Mouse (Mus musculus): ENCODE measurements at regions not wholly inside any gene's neighbourhood (a gene's known extent, or its start where the extent isn't known, plus 50 kb on each side); places are given as distances from the start of the nearest gene placed in this dataset.

DNA sequence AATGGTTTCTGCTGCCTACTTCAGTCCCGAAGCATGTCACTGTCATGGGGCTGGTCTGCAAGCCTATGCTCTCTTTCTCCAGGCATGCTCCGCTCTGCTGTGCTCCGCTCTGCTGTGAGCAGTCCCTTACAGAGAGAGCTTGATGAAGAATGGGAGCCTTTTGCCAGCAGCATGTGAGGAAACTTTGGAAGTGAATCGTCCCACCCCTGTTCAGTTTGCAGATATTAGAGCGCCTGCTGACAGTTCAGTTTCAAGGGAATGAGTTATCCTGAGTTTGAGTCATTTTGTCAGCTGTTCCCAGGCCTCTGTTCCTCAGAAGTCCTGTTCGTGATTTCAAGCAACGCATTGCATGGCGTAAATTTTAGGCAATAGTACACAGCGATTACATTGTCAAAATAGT is 173.6 kb downstream of the Gm19410 start:
- no peak for DNase-seq

DNA sequence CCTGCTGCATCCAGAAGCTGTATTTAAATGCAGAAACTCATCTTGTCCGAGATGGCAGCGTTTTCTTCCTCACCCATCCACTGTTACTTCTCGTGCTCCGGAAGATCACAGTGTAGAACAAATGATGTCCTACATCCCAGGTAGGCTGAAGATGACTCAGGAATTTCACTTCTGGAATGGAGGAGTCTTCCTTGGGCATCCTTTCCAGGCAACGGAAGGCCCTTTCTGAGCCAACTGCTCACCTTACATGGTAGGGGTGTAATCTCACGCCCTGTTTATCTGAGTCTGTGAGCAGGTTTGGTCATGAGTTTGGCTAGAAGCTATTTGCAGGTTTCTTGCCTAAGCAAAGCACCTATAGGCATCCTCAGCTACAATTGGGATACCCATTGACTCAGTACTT is 176.9 kb downstream of the Gm19410 start:
- DNase-seq, result no peak

DNA sequence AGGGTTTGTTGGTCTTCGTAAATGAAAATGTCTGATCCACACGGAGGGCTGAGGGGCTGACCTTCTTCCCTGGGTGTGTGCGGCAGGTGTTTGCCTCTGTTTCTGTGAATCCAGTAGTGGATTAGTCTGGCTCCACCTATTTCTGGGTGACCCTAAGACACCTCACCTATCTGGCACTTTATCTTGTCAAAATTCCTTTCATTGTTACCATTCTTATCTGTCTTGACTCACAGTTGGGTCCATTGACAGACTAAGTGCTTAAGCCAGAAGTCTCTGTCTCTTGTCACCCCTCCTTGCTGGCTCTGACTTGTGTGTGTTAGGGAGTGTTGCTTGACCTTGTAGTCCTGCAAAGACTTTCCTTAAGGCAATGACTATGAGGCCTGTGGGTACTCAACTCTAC is 178.1 kb downstream of the Gm19410 start:
- DNase-seq, result no peak

DNA sequence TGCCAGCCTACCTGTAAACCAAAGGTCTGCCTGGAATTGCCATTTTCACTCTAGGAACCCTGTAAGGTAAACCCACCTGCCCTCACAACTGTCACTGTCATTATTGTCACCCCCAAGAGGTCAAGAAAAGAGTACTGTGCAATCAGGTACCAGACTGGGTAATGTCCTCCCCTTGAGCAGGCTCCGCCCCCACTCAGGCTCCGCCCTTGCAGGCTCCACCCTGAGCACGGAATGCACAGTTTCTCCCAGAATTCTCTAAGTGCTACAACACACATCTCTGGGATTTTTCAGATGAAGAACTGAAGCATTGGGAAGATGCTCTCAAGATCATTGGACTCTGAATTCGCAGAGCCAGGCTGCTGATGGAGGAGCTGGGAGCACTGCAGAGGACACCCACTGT is 178.9 kb downstream of the Gm19410 start:
- no peak for DNase-seq

DNA sequence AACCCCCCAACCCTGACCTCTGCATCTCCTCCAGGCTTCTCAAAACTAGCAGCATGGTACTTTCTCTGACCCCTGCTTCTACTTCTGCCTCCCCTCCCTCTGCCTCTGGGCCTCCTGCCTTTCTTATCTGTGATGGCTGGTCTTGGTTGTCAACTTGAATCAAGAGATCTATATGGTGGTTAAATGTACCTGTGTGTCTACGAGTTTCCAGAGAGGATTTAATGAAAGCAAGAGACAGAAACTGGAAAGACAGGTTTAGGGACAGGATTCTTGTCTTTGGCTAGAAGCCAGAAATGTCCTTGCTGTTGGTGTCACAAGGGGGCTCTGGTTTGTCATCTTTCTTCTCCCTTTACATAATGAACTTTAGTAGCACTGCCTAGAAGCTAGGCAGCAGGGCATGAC is 180.9 kb downstream of the Gm19410 start:
- DNase-seq, result no peak

DNA sequence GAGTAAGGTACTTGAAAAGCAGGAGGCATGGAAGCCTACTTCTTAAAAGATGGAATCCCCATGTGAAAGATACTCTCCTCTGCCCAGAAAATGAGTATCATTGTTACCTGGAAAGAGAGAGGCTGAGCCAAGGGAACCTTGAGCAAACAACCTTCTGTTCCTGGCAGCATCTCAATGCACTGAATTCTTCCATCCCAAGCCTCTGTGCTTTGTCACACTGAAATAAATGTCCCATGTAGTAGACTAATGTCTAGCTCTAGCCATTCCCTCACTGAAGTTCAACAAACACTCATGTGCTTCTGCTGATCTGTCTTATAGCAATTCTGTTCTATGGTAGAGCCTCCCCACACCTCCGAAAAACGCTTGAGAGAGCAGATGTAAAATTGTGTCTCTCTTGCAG is 182.6 kb downstream of the Gm19410 start:
- no peak for DNase-seq

DNA sequence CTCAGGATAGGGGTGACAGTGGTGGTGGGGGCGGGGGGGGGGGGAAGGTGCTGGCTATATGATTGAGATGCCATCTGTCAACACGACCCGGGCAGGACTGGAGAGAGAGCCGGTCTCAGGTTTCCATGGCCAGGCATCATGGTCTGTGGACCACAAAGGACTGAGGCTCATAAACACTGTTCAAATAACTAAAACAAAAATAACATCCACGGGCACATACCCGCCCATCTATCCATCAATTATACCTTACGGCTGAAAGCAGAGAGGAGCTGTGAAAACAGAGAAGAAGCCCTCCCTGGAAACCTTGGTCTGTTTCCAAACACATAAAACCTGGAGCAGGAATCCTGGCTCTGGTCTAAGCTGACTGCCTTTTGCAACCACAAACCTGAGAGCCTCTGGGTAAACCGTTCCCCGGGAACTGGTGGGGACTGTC is 183.2 kb downstream of the Gm19410 start:
- no peak for DNase-seq

DNA sequence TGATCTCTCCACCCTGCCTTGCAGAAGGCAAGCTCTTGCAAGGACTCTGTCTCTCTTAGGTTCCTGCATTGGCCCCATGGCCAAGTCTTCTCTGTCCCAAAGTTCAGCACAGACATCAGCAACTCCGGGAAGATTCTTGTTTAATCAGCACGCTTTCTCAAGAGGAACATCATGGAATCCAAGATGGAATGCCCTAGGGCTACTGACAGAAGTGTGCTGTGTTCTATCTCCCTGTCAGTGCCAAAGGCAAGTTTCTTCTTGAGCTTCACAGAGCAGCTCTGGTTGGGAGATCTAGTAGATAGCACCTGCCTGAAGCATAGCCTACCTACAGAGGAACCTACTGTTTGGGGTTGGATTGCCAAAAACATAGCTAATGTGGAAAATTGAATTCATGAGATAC is 189.9 kb downstream of the Gm19410 start:
- no peak for DNase-seq

DNA sequence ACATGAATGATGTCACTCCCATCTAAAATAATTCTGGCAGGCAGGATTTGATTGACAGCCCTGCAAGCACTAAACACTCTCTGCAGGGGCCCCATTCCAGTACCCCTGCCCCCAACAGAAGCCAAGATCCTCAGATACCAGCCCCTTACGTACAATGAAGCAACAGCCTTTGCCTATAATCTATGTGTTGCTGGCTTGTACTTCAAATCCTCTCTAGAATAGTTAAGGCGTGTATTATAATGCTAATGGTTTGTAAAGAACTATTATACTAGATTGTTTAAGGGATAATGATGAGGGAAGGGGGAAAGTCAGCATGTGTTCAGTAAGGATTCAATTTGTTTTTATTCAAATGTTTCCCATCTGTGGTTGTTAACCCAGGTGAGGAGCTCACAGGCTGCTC is 190.7 kb downstream of the Gm19410 start:
- no peak for DNase-seq

DNA sequence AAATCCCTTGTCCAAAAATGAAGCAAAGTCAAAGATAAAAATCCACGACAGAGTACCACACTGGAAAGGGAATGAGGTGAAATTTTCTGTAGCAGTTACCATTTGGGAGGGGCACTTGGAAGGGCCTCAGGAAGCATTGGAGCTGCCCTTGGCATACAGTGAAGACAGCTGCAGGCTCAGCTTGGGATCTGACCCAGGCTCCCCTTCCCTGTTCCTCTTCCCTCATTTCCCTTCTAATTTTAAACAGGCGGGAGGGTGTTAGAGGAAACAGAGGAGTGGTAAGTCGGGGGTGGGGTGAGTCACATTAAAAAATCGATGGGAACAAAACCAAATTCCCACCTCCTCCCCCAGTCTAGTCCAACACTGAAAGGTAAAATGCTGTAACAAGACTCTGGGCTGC is 193.6 kb downstream of the Gm19410 start:
- DNase-seq, result no peak

DNA sequence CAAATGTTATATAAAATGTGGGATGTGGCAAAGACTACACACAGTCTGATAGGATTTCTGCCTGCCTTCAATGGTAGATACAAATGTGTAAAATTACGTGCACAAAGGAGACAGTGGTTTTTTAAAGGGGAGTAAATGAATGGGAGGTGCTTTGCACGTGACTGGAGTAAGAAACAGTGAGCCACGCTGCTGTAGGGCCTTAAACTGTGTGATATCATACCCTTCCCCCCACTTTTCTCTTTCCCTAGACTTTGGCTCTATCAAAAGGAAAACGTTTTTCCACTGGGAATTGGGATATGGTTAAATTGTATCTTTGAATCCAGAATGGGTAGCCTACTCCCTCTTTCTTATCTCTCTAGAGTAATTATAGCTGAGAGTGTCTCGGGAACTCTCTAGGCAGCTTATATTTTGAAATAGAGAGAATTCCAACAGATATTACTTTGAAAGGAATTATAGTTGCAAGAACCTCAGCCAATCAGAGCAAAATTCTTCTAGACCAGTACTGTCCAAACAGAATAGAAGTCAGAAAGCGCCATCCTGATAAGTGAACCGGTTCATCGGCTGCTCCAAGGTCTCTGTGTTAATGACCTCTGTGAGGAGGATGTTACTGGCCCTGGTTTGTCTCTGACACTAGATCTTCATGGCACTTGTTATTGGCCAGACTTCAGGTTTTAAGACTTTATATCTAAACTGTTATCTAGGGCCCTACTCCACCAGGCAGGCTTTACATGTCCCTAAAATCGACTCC is 195.5 kb downstream of the Gm19410 start:
- DNase-seq, result no peak

DNA sequence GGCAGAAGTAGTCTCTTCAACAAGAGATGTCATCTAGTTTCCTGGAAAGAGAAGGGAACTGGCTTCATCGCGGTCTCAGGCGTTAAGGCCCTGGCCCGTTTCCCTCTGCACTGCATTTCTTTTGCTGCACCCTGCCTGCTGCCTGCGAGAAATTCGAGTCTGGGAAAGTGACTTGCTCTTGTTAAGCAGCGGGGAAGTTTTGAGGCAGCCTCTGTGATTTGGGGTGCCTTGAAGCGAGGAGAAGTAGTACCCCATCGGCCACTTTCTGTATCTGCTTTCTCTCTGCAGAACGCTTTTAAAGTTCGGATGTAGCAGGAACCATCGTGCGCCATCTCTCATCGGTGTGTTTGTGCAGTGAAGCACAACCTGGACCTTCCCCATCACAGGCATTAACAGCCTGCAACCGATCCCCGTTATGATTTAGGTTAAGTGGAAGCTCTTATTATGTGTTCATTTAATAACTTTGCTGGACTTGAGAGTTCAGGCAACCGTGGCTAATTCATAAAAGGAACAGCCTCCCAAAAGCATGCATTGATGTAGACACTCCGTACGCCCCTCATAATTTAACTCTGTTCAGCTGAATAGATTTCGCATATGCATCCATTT is 196.1 kb downstream of the Gm19410 start:
- no peak for DNase-seq

DNA sequence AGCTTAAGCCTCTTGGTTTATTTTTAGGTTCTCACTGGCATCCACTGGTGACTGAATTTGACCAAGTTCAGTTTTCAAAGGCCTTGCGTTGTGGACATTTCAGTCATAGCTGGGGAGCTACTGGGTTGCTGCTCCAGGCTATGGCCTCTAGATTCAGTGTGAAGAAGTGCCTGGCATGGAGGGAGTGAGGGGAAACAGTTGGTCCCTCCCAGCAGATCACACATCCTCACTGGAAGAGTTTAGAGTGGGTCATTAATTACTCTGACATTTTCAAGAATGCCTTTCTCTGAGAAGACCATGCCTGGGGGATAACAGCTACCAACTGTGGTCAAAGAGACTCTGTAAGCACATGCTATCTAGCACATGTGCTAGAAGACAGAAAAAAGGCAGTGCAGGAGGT is 199.3 kb downstream of the Gm19410 start:
- DNase-seq, result no peak

DNA sequence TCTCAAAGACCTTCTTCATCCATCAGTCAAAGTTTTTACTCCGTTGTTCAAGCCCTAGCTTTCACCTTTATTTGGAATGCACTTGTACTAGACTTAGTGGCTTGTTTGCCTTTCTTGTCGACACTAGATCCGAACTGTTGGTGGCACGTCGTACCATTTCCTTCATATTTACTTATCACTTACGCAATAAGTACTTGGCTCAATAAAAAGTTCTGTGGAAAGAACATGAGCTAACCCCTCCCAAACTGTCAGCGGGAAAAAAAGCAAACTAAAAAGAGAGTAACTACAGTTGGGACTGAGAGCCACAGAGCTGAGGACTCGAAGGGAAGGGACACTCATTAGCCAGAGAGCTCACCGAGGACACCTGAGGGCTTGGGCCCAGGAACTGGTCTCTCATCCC is 202.8 kb downstream of the Gm19410 start:
- no peak for DNase-seq

DNA sequence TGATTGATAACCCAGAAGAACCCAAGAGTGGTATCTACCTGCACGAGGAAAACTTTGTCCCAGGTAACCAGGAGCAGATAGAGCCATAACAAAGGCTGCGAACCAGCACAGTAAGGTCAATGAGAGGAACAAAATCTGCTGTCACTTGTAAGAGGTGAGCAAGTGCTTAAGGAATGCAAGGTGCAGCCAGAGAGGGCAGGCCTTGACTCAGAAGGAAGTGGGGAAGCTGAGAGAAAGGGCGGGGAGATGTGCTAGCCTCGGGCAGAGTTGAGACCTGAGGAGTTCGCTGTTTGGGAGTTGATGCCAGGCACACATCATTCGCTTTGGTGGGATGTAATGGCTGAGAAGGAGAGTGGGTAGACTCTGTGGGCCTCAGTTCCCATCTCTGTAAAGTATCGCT is 205.5 kb downstream of the Gm19410 start:
- DNase-seq, result no peak

DNA sequence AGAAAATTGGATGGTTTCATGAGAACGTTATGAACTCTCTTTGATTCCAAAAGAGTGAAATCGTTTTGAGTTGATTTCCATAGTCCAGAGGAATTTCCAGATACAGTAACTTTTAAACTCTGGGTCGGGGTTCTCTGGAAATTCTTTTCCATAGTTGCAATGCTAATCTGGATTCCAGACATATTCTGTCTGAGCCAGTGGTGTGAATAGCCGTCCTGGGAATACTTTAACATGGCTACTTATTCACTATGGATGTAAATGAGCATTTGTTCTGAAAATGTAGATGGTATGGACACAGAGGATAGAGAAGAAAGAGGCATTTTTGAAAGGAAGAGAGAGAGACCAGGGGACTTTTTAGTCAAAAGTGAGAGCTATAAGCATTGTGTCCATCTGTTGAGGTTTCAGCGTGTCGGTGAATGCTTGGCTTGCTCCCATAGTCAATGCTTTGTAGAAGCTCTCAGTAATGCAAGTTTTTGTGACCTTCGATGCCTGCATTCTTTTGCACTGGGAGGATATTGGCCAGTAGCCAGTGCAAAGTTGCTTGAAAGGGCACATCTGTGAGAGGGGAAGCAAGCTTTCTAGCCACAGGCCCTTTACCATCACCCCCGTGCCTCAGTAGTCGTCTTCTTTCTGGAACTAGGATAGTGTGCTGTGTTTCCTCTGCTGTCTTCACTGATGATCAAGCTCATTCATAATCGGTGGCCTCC is 208.9 kb downstream of the Gm19410 start:
- DNase-seq, result peak; percentile 51

DNA sequence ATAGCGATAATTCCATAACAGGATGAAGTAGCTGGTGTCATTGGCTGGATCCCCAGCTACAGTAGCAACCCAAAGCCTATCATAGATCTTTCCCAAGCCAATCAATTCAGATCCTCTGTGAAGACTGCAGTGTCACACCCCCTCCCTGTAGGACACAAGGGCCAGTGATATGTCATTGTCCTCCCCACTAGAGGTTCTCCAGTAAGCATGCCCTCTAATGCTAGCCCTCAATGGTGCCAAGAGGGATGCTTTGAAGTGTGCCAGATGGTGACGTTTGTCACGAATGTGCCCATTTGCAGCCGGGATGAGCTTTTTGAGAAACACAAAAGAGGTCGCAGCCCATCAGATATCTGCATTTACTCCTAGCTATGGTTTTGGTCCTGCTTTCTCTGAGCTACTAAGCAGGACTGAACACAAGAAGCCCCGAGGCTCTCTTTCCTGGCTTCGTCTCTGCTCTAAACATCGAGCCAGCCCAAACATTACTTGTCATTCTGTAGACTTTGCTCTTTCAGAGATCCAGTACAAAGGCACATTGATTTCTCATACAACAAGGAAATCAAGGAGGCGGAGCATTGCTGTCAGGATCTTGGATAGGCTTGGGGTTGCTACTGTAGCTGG is 214.2 kb downstream of the Gm19410 start:
- no peak for DNase-seq

DNA sequence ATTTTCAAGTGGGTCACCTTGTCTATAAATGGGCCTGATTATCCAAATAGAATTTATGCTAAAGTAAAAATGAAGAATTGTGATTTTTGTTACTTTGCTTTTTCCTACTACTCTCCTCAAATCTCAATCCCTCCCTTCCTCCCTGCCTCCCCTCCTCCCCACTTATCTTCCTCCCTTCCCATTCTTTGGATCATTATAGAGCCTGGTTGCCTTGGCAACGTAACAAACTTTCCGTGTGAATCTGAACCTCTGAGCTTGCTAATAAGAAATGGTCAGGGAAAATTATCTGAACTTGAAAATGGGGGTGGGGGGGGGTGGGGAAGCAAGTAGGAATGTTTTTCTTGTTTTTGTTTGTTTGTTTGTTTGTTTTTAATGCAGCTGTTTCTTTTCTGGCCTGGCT is 217.5 kb downstream of the Gm19410 start:
- DNase-seq, result no peak

DNA sequence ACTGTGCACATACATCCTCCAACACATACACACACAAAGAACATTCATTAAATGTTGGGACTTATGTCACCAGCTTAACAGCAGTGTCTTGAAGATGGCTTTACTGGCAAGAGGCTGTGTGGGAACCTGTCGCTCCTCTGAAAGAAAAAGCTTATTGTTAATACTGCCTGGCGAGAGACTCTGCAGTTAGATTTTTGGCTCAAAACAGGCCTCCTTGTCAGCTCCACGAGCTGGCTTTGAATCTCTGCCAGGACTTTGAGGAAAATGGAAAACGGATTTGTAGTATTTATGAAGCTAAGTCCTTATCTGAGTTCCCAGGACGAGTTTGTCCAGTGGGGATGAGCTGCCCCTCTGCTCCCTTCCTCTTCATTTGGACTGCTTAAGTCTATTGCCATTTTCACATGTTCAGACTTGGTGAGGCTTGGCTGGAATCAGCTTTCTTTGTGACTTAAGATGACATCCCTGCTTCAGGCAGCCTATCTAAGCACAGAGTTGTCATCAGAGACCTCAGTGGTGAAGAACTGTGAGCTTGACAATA is 219.6 kb downstream of the Gm19410 start:
- peak; percentile 14 for DNase-seq

DNA sequence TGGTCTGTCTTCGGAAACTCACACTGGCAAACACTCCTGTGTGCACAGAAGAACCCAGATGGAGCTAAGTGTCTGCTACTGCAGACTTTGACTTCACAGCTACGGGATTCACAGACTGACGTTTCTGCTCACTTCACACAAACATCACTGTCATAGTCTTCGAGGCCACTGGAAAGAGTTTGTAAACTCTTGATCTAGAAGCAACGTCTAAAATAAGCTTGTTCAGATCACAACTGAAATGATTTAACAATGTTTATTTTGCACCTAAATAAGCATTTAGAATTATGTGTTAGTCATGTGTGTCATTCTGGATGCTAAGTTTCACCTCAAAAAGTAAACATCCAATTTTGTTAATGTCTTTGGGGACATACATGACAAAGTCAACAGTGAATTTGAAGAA is 221.7 kb downstream of the Gm19410 start:
- no peak for DNase-seq

DNA sequence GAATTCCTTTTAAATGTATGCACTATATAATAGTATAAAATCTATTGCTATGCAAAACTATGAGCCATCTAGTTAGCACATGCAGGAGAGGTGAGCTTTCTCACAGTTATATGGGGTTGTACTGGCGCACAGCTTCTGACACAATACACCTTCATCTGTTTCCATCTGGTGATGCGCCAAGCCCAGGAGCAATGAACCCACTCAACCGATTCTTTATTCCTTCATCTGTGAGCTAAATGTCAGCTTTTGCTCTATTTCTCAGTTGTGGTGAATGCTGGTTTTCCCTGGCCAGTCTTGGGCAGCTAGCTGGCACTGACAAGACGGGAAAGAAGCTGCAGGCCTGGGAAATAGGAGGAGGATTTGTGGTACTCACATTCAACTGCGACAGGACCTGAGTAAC is 225.4 kb downstream of the Gm19410 start:
- DNase-seq, result no peak

DNA sequence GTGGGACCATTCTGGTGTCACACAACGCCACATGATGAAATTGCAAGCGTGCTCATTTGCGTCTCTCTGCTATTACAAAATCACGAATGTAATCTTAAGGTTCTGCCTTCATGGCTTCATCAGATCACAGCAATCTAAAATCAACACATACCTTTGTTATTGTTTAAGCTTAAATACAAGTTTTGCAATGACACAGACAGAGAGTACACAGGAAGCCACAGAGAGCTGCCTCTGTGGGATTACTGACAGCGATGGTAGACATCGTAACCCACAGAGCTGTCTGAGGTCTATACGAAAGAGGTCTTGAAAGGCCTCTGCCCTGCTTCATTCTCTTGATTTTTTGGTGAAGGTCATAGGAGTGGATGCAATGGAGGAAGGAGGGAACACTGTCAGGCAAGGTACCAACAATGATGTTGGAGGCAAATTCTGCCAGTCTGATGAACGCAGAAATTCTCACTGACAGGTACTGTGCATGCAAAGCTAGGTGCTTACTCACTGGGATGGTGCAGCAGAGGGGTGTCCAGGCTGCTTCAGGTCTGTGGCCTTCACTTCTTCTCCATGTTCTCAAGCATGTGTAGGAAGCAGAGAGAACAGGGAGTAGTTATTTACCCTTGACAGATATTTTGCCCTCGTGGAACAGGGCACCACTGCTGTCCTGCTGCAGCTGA is 226.5 kb downstream of the Gm19410 start:
- DNase-seq, result no peak
